Mouse (Mus musculus) liver, embryonic 16.5 days (tissue): ENCODE measurements around the gene Dock4. TPM values are rescaled to one million over a fixed set of nuclear protein-coding genes. Genes with fewer than 3 reads are reported as not detected.

ENCODE experiments used
- ATAC-seq: fragments of 200-750 bp; cut with Nextera tagmentation; 2 replicates; pipeline ENCODE4 v1.8.0; 2017; ENCODE audit warnings: low read depth, mild to moderate bottlenecking, moderate number of reproducible peaks, moderate library complexity
- H3K27ac ChIP-seq: fragments of 300-500 bp; sonication (generic); 2 replicates; pipeline ENCODE4 v1.5.1; 2014; ENCODE audit warnings: mild to moderate bottlenecking, low read length
- H3K27me3 ChIP-seq: fragments of 300-500 bp; sonication (generic); 2 replicates; pipeline ENCODE4 v1.6.1; 2014; ENCODE audit warnings: low read depth, low read length, mixed read lengths; ENCODE audit not compliant: control insufficient read depth, insufficient read depth
- H3K36me3 ChIP-seq: fragments of 300-500 bp; sonication (generic); 2 replicates; pipeline ENCODE4 v1.6.1; 2014; ENCODE audit warnings: mild to moderate bottlenecking; ENCODE audit not compliant: control insufficient read depth, insufficient read depth
- H3K4me1 ChIP-seq: fragments of 300-500 bp; sonication (generic); 2 replicates; pipeline ENCODE4 v1.6.1; 2014; ENCODE audit warnings: low read depth, low read length, mixed read lengths; ENCODE audit not compliant: control insufficient read depth
- H3K4me2 ChIP-seq: fragments of 300-500 bp; sonication (generic); 2 replicates; pipeline ENCODE4 v1.6.1; 2014; ENCODE audit warnings: low read depth, low read length, mixed read lengths
- H3K4me3 ChIP-seq: fragments of 300-500 bp; sonication (generic); 2 replicates; pipeline ENCODE4 v1.5.1; 2014; ENCODE audit warnings: low read depth, mild to moderate bottlenecking, low read length
- H3K9ac ChIP-seq: fragments of 300-500 bp; sonication (generic); 2 replicates; pipeline ENCODE4 v1.6.1; 2014; ENCODE audit warnings: low read depth, low read length
- H3K9me3 ChIP-seq: fragments of 300-500 bp; sonication (generic); replicated peaks from 2 replicates; pipeline ENCODE4 v1.6.1; 2016; ENCODE audit warnings: low read length; ENCODE audit not compliant: control insufficient read depth
- WGBS: fragments of 180-500 bp; shearing (Covaris S2); extraction: QIAGEN DNeasy Blood & Tissue Kit; methylation state at CpG from one replicate; pipeline ENCODE4 v1.1.7; 2014; ENCODE audit not compliant: insufficient replicate concordance; 5-methylcytosine and 5-hydroxymethylcytosine counted together
- polyA plus RNA-seq: library from polyadenylated mRNA; unstranded; fragments of >200 nt; fragmentation: Nextera tagmentation; extraction: Ambion mirVana; gene quantifications from 2 replicates; pipeline ENCODE4 v1.2.1, GENCODE M21; 2015

The Dock4 gene
- polyA plus RNA-seq, 1 experiment from 2014 or later: 1.2 TPM

DNA sequence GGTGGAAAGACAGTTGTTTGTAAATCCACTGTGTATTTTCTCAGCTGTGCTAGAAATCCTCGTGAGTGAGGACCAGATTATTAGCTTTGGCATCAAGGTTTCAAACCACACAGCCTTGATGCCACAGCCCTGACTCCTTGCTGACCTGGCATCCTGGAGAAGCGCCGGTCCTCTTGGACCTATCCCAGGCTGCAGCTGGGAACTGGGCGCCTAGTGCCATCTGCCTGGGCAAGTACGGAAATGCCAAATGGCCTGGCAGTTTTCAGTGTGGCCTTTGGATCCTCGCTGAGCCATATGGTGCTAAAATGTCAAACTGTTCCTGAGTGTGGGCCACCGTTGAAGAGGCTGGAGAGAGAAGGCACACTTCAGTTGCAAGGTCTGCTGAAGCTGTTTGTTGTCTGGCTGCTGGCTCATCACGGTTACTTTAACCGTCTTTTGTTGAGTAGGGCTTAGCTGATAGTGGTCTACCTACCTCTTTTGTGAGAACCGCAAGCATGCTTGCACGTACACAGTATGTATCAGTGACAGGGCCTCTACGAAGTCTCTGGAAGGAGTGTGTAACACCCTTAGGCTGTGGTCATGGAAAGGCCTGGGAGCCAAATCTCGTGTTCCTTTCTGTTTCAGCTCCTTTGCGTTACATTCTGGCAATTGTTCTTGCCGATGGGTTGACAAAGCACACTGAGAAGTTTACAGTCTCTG lies 53.3 kb downstream of the Dock4 start:
- no peak for ATAC-seq
- 67% methylated on average over 15 of the region's 15 CpGs for WGBS

DNA sequence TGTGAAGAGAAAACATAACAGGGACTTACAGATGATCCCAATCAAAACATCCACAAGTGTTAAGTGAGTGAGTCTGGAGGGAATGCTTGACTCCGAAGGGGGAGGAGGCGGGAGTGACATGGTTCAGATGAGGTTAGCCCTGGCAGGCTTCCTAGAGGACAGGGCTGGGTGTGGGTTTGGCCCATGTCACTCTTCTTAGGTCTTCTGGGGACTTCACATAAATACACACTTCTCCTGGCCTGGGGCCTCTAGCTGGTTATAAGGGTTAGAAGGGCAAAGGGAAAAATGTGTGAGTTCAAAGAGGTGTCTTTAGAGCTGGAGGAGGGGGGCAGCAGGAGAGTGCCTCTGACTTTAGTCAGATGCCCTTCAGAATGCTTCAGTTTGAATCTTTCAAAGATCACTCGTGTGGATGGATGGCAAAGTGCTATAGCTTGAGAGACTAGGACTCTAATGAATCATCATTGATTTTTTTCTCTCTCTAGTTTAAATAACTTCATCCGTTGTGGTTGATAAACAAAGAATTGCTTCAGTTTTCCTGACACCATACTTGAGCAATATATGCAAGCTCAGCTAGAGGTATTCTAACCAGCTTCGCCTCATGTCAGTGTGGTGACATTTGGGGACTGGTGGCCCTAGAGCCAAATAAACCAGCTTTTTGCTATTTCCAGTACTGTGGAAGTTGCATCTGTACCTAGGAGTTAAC lies 54.0 kb downstream of the Dock4 start:
- H3K4me2 ChIP-seq: no peak overlapping the region
- no peak overlapping the region for H3K4me3 ChIP-seq
- ATAC-seq: no peak
- no peak overlapping the region for H3K27ac ChIP-seq
- H3K9ac ChIP-seq: no peak overlapping the region
- no peaks in the 10 kb centered on the region; the same call in 1 of the 2 replicates for H3K4me1 ChIP-seq
- no peaks in the 10 kb centered on the region for H3K9me3 ChIP-seq
- H3K36me3 ChIP-seq: no peaks in the 10 kb centered on the region
- 51% methylated on average over 5 of the region's 5 CpGs for WGBS
- no peaks in the 10 kb centered on the region for H3K27me3 ChIP-seq

More for the DNA sequence above, 53.3 kb downstream of the Dock4 start:
- Histone ChIP-seq H3K9me3 (no peaks in the 10 kb centered on the region), H3K27ac (no peak overlapping the region), H3K4me3 (no peak overlapping the region), H3K4me2 (no peak overlapping the region), H3K36me3 (no peaks in the 10 kb centered on the region), H3K27me3 (no peaks in the 10 kb centered on the region), H3K9ac (no peak overlapping the region), H3K4me1 (no peaks in the 10 kb centered on the region; the same call in 1 of the 2 replicates)

DNA sequence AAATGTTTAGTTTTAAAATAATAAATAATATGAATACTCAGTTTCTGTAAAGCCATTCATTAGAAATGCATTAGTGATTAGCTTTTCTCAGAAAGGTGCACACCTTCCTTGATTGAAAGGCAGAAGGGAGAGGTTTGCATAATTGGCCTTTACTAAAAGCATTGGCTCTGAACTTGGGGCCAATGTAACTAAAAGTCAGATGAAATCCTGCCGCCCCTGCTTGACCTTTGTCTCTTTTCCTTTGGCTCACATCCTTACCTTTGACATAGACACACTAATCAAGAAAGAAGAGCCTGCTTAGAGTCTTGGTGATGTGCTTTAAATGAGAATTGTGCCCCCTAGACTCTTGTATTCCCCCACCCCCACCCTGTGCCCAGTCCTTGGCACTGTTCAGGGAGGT lies 55.4 kb downstream of the Dock4 start:
- H3K9me3 ChIP-seq: no peaks in the 10 kb centered on the region
- WGBS: 71% methylated on average over 1 of the region's 1 CpGs
- no peaks in the 10 kb centered on the region for H3K36me3 ChIP-seq
- no peak overlapping the region for H3K27ac ChIP-seq
- H3K4me1 ChIP-seq: no peaks in the 10 kb centered on the region; the same call in 1 of the 2 replicates
- H3K4me2 ChIP-seq: no peak overlapping the region
- no peaks in the 10 kb centered on the region for H3K27me3 ChIP-seq
- no peak overlapping the region for H3K9ac ChIP-seq
- no peak for ATAC-seq
- H3K4me3 ChIP-seq: no peak overlapping the region

DNA sequence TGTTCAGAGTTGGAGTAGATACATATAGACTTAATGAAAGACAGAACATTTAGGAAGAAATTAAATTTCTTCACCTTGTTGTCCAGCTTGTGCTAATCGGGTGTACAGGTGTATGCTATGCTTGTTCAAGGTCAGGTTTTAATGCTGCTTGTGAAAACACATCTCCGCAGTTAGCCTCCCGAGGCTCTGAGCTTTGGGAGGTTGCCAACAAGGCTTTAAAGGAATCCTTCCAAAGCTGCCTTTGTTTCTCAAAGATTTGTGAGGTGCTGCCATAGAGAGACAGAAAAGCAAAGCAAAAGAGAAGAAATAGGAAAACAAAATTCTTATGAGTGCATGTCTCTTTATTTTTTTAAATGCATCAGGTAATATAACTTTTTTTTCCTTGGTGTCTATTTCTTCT lies 57.8 kb downstream of the Dock4 start:
- no peak for ATAC-seq
- H3K4me3 ChIP-seq: no peak overlapping the region
- no peak overlapping the region for H3K9ac ChIP-seq
- H3K4me2 ChIP-seq: no peak overlapping the region
- no peaks in the 10 kb centered on the region; the same call in 1 of the 2 replicates for H3K4me1 ChIP-seq
- 67% methylated on average over 3 of the region's 3 CpGs for whole genome bisulfite sequencing
- H3K9me3 ChIP-seq: no peaks in the 10 kb centered on the region
- no peak overlapping the region for H3K27ac ChIP-seq
- H3K27me3 ChIP-seq: no peaks in the 10 kb centered on the region
- no peaks in the 10 kb centered on the region for H3K36me3 ChIP-seq

DNA sequence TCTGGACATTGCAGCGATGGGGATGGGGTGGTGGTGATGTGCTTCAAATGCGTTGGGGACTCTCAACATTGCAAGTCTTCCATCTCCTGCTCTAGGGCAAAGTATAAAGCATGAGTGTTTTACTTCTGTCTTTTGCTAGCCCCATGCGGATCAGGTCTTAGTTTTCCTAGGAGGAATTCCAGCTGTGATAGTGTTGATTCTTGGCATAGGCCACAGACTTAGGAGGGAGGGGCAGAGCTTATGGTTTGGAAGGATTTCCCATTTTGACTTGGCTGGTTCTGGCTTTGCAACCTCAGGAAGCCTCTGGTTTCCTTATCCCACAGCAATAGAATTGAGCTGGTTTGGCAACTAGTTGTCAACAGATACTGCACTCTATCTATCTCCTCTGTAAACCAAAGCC lies 58.9 kb downstream of the Dock4 start:
- no peaks in the 10 kb centered on the region; the same call in 1 of the 2 replicates for H3K4me1 ChIP-seq
- no peaks in the 10 kb centered on the region for H3K27me3 ChIP-seq
- no peak overlapping the region for H3K27ac ChIP-seq
- H3K4me3 ChIP-seq: no peak overlapping the region
- no peak overlapping the region for H3K9ac ChIP-seq
- H3K36me3 ChIP-seq: no peaks in the 10 kb centered on the region
- 65% methylated on average over 3 of the region's 3 CpGs for WGBS
- no peak for ATAC-seq
- H3K4me2 ChIP-seq: no peak overlapping the region
- no peaks in the 10 kb centered on the region for H3K9me3 ChIP-seq

DNA sequence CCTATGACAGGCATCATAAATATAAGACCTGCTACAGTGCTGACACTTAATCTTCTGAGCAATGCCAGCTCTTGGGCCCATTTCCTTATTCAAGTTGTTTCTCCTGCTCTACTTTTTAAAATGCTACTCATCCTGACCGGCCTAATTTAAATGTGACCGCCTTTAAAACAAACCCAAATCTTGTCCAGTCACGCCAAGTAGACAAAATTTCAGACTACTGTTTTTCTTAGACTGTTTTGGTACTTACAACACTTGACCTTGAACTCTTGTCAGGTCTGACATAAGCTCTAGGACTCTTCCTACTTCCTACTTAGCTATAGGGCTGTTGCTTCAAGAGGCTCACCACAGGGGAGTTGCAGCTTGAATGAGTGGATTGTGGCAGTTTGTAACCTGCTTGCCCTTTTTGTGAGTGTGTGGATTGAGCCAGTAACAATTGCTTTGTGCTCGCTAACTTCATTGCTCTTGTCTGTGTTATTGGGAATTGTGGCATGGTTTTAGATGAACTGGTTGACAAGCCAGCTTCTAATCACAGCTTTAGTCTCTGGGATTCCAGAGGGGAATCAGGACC lies 62.2 kb downstream of the Dock4 start:
- no peaks in the 10 kb centered on the region for H3K27me3 ChIP-seq
- ATAC-seq: no peak
- WGBS: 65% methylated on average over 4 of the region's 4 CpGs
- no peaks in the 10 kb centered on the region for H3K4me1 ChIP-seq
- H3K4me3 ChIP-seq: no peak overlapping the region
- H3K36me3 ChIP-seq: no peaks in the 10 kb centered on the region
- H3K4me2 ChIP-seq: no peak overlapping the region
- H3K27ac ChIP-seq: no peak overlapping the region
- H3K9ac ChIP-seq: no peak overlapping the region
- no peaks in the 10 kb centered on the region for H3K9me3 ChIP-seq

DNA sequence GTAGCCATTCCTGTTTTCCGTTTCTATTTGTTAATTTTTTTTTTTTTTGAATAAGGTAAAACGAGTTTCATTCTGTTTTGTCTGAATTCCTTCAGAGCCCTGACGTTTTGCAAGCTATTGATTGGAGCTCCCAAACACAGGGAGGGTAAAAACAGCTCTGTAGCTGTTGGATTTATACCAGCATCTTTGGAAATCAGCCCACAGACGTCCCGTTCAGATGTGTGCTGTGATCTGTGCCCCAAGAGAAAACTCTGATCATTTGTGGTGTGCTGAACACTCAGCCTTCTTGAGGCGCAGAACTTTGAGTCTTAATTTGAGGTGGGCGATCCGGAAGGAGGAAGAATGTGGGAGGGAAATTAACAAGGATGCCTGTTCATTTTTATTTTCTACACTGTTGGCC lies 62.7 kb downstream of the Dock4 start:
- H3K27ac ChIP-seq: no peak overlapping the region
- no peak for ATAC-seq
- no peak overlapping the region for H3K4me3 ChIP-seq
- H3K4me1 ChIP-seq: no peaks in the 10 kb centered on the region
- no peaks in the 10 kb centered on the region for H3K27me3 ChIP-seq
- H3K9me3 ChIP-seq: no peaks in the 10 kb centered on the region
- 53% methylated on average over 8 of the region's 8 CpGs for WGBS
- H3K36me3 ChIP-seq: no peaks in the 10 kb centered on the region
- H3K9ac ChIP-seq: no peak overlapping the region
- H3K4me2 ChIP-seq: no peak overlapping the region

DNA sequence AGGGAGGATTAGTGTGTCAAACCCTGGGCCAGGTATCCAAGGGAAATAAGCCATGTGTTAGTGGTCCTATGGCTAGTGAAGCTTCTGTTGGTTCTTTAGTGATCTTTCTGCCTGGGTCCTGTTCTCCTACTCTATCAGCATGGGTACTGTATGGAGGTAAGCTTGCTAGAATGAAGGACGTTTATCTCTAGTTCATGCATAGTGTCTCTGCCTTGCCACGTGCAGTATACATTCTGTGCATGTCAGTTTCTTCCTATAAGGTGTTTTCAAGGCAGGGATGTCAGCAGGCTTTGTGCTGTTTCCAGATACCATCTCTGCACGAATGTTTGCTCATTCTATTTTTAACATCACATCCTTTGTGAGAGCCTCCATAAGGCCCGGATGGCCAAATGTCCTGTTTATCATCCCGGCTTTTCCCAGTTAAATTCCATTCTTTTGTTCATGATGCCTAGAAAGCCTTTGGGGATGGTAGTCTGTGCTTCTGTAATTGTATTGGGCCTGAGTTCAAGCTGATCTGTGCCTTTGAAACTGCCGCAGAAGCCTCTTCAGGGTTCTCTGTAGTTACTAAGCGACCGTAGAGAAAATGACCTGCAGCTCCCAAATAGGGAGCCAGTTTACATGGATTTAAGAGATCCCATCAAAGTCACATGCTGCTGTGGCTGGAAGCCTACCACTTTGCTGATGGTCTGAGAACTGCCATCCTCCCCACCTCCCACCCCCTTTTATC lies 66.1 kb downstream of the Dock4 start:
- Histone ChIP-seq H3K36me3 (no peaks in the 10 kb centered on the region), H3K9ac (no peak overlapping the region), H3K4me1 (no peaks in the 10 kb centered on the region), H3K9me3 (no peaks in the 10 kb centered on the region), H3K4me2 (no peak overlapping the region), H3K27me3 (no peaks in the 10 kb centered on the region), H3K27ac (no peak overlapping the region), H3K4me3 (no peak overlapping the region)
- ATAC-seq: no peak
- 53% methylated on average over 8 of the region's 8 CpGs for WGBS

DNA sequence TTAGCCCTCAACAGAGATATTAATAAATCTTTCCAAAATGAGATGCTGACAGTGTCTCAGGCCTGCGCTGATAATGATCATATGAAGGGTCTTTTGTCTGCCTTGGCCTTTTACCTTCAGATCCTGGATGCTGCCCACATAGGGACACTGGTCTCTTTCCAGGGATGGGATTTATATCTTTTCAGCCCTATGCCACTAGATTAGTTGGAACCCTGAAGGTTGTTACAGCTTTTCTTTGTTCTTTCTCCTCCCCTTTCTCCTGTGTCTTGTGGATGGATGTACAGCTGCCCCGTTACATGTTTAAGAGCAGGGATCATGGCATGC lies 66.6 kb downstream of the Dock4 start:
- no peaks in the 10 kb centered on the region for H3K36me3 ChIP-seq
- H3K9ac ChIP-seq: no peak overlapping the region
- H3K4me2 ChIP-seq: no peak overlapping the region
- WGBS: 73% methylated on average over 2 of the region's 2 CpGs
- H3K4me3 ChIP-seq: no peak overlapping the region
- ATAC-seq: no peak
- no peaks in the 10 kb centered on the region for H3K4me1 ChIP-seq
- no peaks in the 10 kb centered on the region for H3K9me3 ChIP-seq
- H3K27me3 ChIP-seq: no peaks in the 10 kb centered on the region
- no peak overlapping the region for H3K27ac ChIP-seq
